Mouse (Mus musculus): ENCODE results near the gene Gprin3.

Gene Gprin3

GRCm38 (mm10) chr6:59425824-59426533, at the start of gene Gprin3:
Gene Gprin3, minus strand, starts transcription at chr6:59426294.
- 5% methylated on average over 34 of the region's 34 CpGs for WGBS

- WGBS = 57% methylated on average over 1 of the region's 1 CpGs
Measured at GRCm38 (mm10) chr6:59456116-59456515, 30.0 kb upstream of the Gprin3 start.

- 80% methylated on average over 3 of the region's 3 CpGs for WGBS
Measured at GRCm38 (mm10) chr6:59451348-59451747, 25.3 kb upstream of the Gprin3 start.

GRCm38 (mm10) chr6:59445101-59445503, 19.0 kb upstream of the Gprin3 start:
- WGBS = 76% methylated on average over 3 of the region's 3 CpGs

- 57% methylated on average over 3 of the region's 3 CpGs for WGBS
Measured at GRCm38 (mm10) chr6:59435906-59436305, 9.8 kb upstream of the Gprin3 start.

- 67% methylated on average over 1 of the region's 1 CpGs for WGBS
Measured at GRCm38 (mm10) chr6:59433116-59433515, 7.0 kb upstream of the Gprin3 start.

- WGBS = 31% methylated on average over 3 of the region's 3 CpGs
Measured at GRCm38 (mm10) chr6:59426534-59426885, 416 bp upstream of the Gprin3 start.

GRCm38 (mm10) chr6:59424871-59425740, 988 bp downstream of the Gprin3 start:
- 59% methylated on average over 10 of the region's 10 CpGs for WGBS

- 56% methylated on average over 1 of the region's 1 CpGs for WGBS
Measured at GRCm38 (mm10) chr6:59423836-59424235, 2.3 kb downstream of the Gprin3 start.

- 24% methylated on average over 3 of the region's 3 CpGs for WGBS
Measured at GRCm38 (mm10) chr6:59419264-59419663, 6.8 kb downstream of the Gprin3 start.

GRCm38 (mm10) chr6:59418659-59419058, 7.4 kb downstream of the Gprin3 start:
- WGBS = 44% methylated on average over 2 of the region's 2 CpGs

GRCm38 (mm10) chr6:59414816-59415215, 11.3 kb downstream of the Gprin3 start:
- 88% methylated on average over 6 of the region's 6 CpGs for WGBS

GRCm38 (mm10) chr6:59412417-59413346, 13.4 kb downstream of the Gprin3 start:
- 20% methylated on average over 13 of the region's 13 CpGs for WGBS

- 19% methylated on average over 3 of the region's 3 CpGs for WGBS
Measured at GRCm38 (mm10) chr6:59409001-59409700, 16.9 kb downstream of the Gprin3 start.

GRCm38 (mm10) chr6:59407482-59407997, 18.6 kb downstream of the Gprin3 start:
- 63% methylated on average over 4 of the region's 4 CpGs for WGBS

- 80% methylated on average over 3 of the region's 3 CpGs for WGBS
Measured at GRCm38 (mm10) chr6:59390208-59390607, 35.9 kb downstream of the Gprin3 start.

- 85% methylated on average over 2 of the region's 2 CpGs for WGBS
Measured at GRCm38 (mm10) chr6:59363282-59363681, 62.8 kb downstream of the Gprin3 start.

GRCm38 (mm10) chr6:59354943-59355342, 71.2 kb downstream of the Gprin3 start:
- WGBS = 90% methylated on average over 7 of the region's 7 CpGs

- 88% methylated on average over 5 of the region's 5 CpGs for WGBS
Measured at GRCm38 (mm10) chr6:59351108-59351789, 74.8 kb downstream of the Gprin3 start.

GRCm38 (mm10) chr6:59348673-59349072, 77.4 kb downstream of the Gprin3 start:
- 76% methylated on average over 1 of the region's 1 CpGs for WGBS

All from cerebral cortex, adult 2 months (tissue).